Mouse (Mus musculus) stomach, postnatal 0 days (tissue): Measurements from ENCODE around the gene Gm26938.

Experiments
- CTCF ChIP-seq: IDR thresholded peaks from 2 replicates; pipeline ENCODE4 v1.5.1; 2016; ENCODE audit warnings: antibody characterized with exemption, low read depth, mild to moderate bottlenecking, moderate library complexity
- EP300 ChIP-seq: optimal IDR thresholded peaks from 2 replicates; pipeline ENCODE3; 2016; ENCODE audit warnings: antibody characterized with exemption

- TF ChIP-seq EP300: no peak
- TF ChIP-seq CTCF: no peak
Measured at GRCm38 (mm10) chr5:139832125-139832524, 5.9 kb upstream of the Gm26938 start.
